Mouse (Mus musculus) olfactory bulb, adult 2 months (tissue): ENCODE results near the gene Oas1d.

ENCODE experiments used
- CTCF ChIP-seq: fragments of 200-500 bp; IDR thresholded peaks from 2 replicates; pipeline ENCODE4 v1.5.1; 2012; ENCODE audit warnings: low read depth, mild to moderate bottlenecking, low read length, moderate library complexity; ENCODE audit not compliant: insufficient read depth
- POLR2A ChIP-seq: fragments of 200-500 bp; IDR thresholded peaks from 2 replicates; pipeline ENCODE4 v1.6.1; 2012; ENCODE audit warnings: mild to moderate bottlenecking, low read depth, low read length, moderate library complexity; ENCODE audit not compliant: insufficient read depth

DNA sequence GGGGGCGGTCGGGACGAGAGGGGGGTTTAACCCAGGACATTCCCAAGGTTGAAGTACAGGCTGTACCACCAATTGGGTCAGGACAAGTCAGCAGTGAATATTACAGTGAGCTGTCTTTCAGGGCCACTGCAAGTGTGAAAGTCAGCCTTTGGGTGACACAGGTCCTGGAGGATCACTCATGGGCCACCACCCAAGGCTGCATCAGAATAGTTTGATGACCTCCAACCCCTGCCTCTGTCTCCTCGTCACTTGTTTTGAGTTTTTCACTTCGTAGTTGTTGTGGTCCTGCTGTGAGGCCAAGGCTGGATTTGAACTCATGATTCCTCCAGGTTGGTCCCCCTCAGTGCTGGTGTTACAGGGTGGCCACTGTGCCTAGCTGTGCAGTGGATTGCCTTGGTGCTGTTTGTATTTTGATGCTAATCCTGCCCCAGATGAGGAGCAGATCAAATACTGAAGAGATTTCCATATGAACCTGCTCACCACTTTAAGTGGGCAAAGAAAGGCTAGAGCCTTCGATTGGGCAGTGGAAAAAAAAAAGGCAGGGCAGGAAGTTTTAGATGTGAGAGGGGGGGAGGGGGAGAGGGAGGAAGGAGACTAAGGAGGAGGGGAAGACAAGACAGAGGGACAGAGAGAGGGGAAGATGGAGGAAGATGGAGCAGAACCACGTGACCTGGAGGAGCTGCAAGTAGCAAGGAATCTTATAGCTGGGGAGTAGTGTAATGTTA, 6.0 kb upstream of the Oas1d start:
- TF ChIP-seq CTCF = no peak
- TF ChIP-seq POLR2A = no peak
